Mouse (Mus musculus): ENCODE data around the gene Btbd19. TPM values are rescaled to one million over a fixed set of nuclear protein-coding genes. Genes with fewer than 3 reads are reported as not detected.

Gene Btbd19
- 13.6 and 23.0 TPM in 2 replicates for polyA plus RNA-seq (2012; rRNA removed; ENCODE audit: low replicate concordance)

DNA sequence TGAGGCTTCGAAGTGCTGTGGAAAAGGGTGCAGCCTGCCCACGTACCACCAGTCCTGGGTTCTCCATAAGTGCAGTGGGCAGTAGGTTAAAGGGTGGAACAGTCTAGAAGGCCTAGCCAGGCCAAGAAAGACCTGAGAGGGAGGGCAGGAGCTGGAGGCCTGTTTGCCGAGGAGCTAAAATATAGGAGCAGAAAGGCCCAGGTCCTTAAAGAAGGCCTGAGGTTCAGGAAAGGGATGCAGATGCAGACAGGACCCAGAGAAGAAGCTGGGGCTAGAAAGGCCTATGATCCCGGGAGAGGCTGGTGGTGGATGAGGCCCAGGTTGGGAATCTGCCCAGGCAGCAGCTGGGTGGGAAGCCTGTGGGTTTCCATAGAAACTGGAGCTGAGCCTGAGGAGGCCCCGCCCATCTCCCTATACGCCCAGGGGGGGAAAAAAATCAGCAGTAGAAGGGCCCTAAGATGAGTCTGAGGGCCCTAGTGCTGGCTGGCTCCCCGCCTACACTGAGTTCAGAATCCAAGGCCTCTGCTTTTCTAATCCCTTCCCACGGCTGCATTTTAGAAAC is at the start of gene Btbd19:
Btbd19 (minus strand) TSS at position 378 of the 562 bp plus-strand sequence.

DNA sequence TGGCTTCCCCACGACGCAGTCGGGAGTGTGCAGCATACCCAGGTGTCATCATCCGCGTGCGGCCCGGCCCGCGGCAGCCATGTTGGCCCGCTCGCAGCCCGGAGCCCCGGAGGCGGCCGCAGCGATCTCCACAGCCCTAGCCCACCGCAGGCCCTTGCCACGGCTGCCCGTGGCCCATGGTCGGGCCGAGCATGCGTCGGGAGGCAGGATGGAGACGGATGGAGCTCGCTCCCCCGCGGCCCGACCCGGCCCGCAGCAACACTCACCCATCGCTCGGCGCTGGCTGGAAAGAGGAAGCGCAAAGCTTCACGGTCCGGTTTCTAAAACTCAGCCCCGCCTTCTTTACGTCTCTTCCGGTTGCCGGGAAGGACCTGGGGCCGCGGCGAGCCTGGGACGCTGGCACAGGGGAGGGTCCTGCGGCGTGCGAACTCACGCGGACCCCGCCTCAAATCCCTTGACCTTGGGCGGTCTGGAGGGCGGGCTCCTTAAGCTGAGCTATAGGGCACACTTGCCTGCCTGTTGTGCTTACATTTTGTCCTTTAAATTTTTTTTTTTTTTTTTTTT is 30.3 kb upstream of the Btbd19 start, which contains the start of gene Rps8:
Rps8 (minus strand) TSS at position 452 of the 564 bp plus-strand sequence.

DNA sequence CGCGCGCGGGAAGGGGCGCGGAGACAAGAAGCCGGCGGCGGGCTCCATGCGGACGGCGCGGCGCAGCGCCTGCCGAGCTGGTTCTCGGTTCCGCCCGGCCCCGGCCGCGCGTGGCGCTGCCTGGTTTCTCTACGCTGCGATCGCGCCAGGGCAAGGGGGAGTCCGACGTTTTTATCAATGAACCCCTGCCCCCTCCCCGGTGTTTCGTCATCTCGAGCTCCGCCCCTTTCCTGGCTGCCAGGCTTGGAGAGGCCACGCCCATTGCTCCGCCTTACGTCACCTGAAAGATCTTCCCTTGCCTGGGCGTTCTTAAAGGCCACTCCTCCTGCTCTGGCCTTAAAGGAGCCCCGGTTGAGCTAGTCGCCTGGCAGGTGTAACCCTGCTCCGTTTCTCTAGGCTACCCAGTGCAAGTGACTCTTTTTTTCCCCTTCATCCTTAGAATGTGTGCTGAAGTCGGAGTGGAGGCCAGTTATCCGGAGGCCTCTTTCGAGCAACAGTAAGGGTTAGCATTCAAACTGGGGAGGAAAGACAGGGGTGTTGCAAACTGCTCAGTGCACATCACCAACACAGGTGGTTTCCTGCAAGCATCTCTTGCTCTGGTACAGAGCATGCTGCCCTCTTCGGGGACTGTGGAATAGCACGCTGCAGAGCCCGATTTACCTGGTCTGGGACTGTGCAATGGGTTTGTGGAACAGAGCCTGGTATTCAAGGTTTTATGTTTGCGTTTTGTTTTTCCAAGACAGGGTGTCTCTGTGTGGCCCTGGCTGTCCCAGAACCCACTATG is 8.5 kb upstream of the Btbd19 start, which contains the start of gene Plk3:
Plk3 (minus strand) TSS at position 147 of the 784 bp plus-strand sequence.

DNA sequence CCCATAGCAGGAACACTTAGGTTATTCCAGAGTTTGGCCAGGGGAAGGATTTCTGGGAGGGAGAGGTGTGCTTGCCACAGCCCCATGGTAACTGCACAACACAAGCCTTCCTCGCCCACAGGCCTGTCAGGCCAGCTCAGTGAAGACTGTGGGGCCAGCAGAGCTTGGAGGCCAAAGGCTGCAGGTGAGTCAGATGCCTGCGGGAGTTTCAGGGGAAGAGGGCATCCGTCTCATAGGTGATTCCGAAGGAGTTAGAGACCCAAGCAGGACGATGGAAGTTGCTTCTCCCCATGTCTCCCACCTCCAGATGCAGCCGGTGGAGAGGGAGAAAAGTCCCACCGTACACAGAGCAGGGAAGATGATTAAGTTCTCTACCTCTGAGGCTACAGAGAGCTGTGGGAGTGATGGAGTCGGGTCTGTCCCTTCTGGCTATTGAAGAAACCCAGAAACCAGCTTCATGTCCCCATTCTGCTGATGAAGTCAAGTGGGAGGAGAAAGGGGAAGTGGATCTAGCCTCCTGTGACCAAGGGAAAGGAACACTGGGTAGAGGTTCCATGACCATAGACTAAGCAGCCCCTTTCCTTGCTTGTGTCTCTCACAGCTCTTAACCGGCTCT is 1.3 kb upstream of the Btbd19 start, which contains the start of gene Tctex1d4:
Tctex1d4 (plus strand) TSS at position 120 of the 616 bp plus-strand sequence.

DNA sequence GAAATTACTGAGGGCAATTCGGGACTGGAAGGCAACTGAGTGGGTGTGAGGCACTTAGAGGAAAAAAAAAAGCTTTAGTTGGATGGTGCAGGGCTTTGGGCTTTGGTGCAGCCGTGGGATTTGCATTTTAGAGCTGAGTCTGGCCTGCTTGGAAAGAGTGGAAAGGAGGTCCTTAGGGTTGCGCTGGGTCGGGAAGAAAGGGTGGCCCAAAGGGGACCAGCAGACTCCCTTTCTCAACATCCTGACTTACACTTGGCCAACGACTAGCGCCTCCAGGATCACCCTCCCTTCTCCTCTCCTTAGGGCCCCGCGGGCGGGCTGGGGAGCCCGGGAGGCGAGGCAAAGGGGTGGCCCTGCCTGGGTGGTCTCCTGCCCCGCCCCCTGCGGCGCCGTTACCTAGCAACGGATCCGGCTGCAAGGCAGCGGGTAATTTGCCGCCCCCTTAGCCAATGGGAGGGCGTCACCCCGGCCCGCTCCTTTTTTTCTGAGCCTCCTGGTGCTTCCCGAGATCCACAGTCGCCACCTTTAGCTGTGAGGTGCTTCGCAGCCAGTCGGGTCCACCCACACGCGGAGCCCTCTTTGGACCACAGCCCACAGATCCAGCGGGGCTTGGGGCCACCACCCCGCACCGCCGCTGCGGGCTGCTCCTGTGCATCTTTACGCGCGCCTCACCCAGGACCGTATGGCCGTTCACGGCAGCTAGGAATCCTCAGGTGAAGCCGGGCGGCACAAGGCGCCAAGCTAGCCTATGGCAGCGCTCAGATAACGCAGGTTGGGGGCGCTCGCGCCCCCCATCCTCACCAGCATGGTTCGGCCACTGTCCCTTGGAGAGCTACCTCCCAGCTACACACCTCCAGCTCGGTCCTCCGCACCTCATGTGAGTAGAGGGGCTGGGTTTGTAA is 29.7 kb downstream of the Btbd19 start, which contains the start of gene Ptch2:
Ptch2 (plus strand) TSS at position 525 of the 902 bp plus-strand sequence.

Other genes with a start within 250 kb of the Btbd19 start
- gene Zswim5, start 248.3 kb downstream of the Btbd19 start, polyA plus RNA-seq (2012; rRNA removed; ENCODE audit: low replicate concordance): 0.35 and 0.76 TPM in 2 replicates
- gene Urod, start 131.3 kb downstream of the Btbd19 start, polyA plus RNA-seq (2012; rRNA removed; ENCODE audit: low replicate concordance): 59.4 and 86.6 TPM in 2 replicates
- 58.6 and 76.9 TPM in 2 replicates for gene Hectd3, start 130.4 kb downstream of the Btbd19 start, polyA plus RNA-seq (2012; rRNA removed; ENCODE audit: low replicate concordance)
- 4.5 and 12.2 TPM in 2 replicates for gene Eif2b3, start 106.3 kb downstream of the Btbd19 start, polyA plus RNA-seq (2012; rRNA removed; ENCODE audit: low replicate concordance)
- gene Ptch2, start 29.6 kb downstream of the Btbd19 start, polyA plus RNA-seq (2012; rRNA removed; ENCODE audit: low replicate concordance): 18.6 and 27.1 TPM in 2 replicates
- gene Tctex1d4, start 1.1 kb upstream of the Btbd19 start, polyA plus RNA-seq (2012; rRNA removed; ENCODE audit: low replicate concordance): 0.24 and 0.92 TPM in 2 replicates
- gene Plk3, start 8.2 kb upstream of the Btbd19 start, polyA plus RNA-seq (2012; rRNA removed; ENCODE audit: low replicate concordance): 11.7 and 15.2 TPM in 2 replicates
- 496 TPM in 2 replicates for gene Rps8, start 30.5 kb upstream of the Btbd19 start, polyA plus RNA-seq (2012; rRNA removed; ENCODE audit: low replicate concordance)
- gene Kif2c, start 56.9 kb upstream of the Btbd19 start, polyA plus RNA-seq (2012; rRNA removed; ENCODE audit: low replicate concordance): 0.75 and 0.90 TPM in 2 replicates
- gene Tmem53, start 126.2 kb upstream of the Btbd19 start, polyA plus RNA-seq (2012; rRNA removed; ENCODE audit: low replicate concordance): 76.0 and 76.7 TPM in 2 replicates
- 0.41 and 0.47 TPM in 2 replicates for gene Armh1, start 126.4 kb upstream of the Btbd19 start, polyA plus RNA-seq (2012; rRNA removed; ENCODE audit: low replicate concordance)